Mouse (Mus musculus): Measurements from ENCODE around the gene Gm44503.

- TF ChIP-seq POLR2A (IDR thresholded peaks at IDR 0.05; ENCODE audit: insufficient read depth, low read depth, low read length) (peak; percentile 21; the same call in 1 of the 2 replicates), CTCF (IDR thresholded peaks at IDR 0.05; ENCODE audit: insufficient read depth, low read depth, low read length) (no peak)
Measured at GRCm38 (mm10) chr9:72925021-72925934, 33.4 kb upstream of the Gm44503 start, which contains the start of gene Pygo1.

All from olfactory bulb, adult 2 months (tissue).